ENCODE assay signal across 8 mouse cellular contexts in genomic region chr7:29309749-29310148, GRCm38 (mm10). TPM values are rescaled to one million over a fixed set of nuclear protein-coding genes. Genes with fewer than 3 reads are reported as not detected.
DNase-seq lines count a peak whose midpoint lies in the region; ATAC-seq lines count a peak whose summit lies in the region.

No protein-coding gene starts in this region.

- no peak for DNase-seq in heart, adult 11 months
- DNase-seq in hindbrain, embryonic 14.5 days (ENCODE audit: low spot score): no peak
- no peak for DNase-seq in midbrain, embryonic 14.5 days
- DNase-seq in cerebellum, adult 9-11 months: no peak
- DNase-seq in right cerebral cortex, postnatal 10 days (ENCODE audit: low spot score in 2 of 2): no peak
- no peak for DNase-seq in cerebellum, adult 11 months

- peak overlapping the region; percentile 53 for H3K4me3 ChIP-seq in heart, embryonic 16.5 days (ENCODE audit: low read length)
- H3K4me3 ChIP-seq in brown adipose tissue, adult 24 weeks (ENCODE audit: insufficient read depth, low read depth, low read length): peak overlapping the region; percentile 43
- H3K4me3 ChIP-seq in hindbrain, embryonic 14.5 days (replicated peaks; ENCODE audit: low read length): peak overlapping the region; percentile 65
- peak overlapping the region; percentile 84 for H3K4me3 ChIP-seq in midbrain, embryonic 14.5 days (replicated peaks; ENCODE audit: low read depth, low read length)

- H3K36me3 ChIP-seq in heart, embryonic 16.5 days (ENCODE audit: control insufficient read depth, insufficient read depth): no peaks in the 10 kb centered on the region
- peaks cover 35% of the 10 kb centered on the region for H3K36me3 ChIP-seq in hindbrain, embryonic 14.5 days (replicated peaks; ENCODE audit: control insufficient read depth, insufficient read depth)
- H3K36me3 ChIP-seq in midbrain, embryonic 14.5 days (ENCODE audit: control insufficient read depth, insufficient read depth, low read length): peaks cover 36% of the 10 kb centered on the region

- H3K27ac ChIP-seq in heart, embryonic 16.5 days (ENCODE audit: low read length): no peak overlapping the region
- H3K27ac ChIP-seq in brown adipose tissue, adult 24 weeks (replicated peaks; ENCODE audit: low read depth, low read length): no peak overlapping the region
- H3K27ac ChIP-seq in hindbrain, embryonic 14.5 days: peak overlapping the region; percentile 81
- H3K27ac ChIP-seq in midbrain, embryonic 14.5 days (replicated peaks; ENCODE audit: low read depth, low read length): peak overlapping the region; percentile 76

- no peaks in the 10 kb centered on the region for H3K9me3 ChIP-seq in heart, embryonic 16.5 days (replicated peaks; ENCODE audit: control insufficient read depth, low read length)
- H3K9me3 ChIP-seq in hindbrain, embryonic 14.5 days (ENCODE audit: control insufficient read depth, low read length): no peaks in the 10 kb centered on the region
- H3K9me3 ChIP-seq in midbrain, embryonic 14.5 days (ENCODE audit: control insufficient read depth, low read length): no peaks in the 10 kb centered on the region

- H3K4me1 ChIP-seq in heart, embryonic 16.5 days (ENCODE audit: control insufficient read depth, insufficient read depth, low read length): peaks cover 19% of the 10 kb centered on the region
- peaks cover 6% of the 10 kb centered on the region for H3K4me1 ChIP-seq in brown adipose tissue, adult 24 weeks (ENCODE audit: control insufficient read depth, insufficient read depth, insufficient read length, low read length)
- H3K4me1 ChIP-seq in hindbrain, embryonic 14.5 days (replicated peaks; ENCODE audit: control insufficient read depth, insufficient read depth, low read length): peaks cover 67% of the 10 kb centered on the region
- H3K4me1 ChIP-seq in midbrain, embryonic 14.5 days (ENCODE audit: control insufficient read depth, insufficient read depth, low read length): peaks cover 68% of the 10 kb centered on the region

- H3K27me3 ChIP-seq in heart, embryonic 16.5 days (ENCODE audit: control insufficient read depth, insufficient read depth, low read length): peaks cover 42% of the 10 kb centered on the region
- no peaks in the 10 kb centered on the region for H3K27me3 ChIP-seq in hindbrain, embryonic 14.5 days (ENCODE audit: control insufficient read depth, insufficient read depth, low read length)
- no peaks in the 10 kb centered on the region for H3K27me3 ChIP-seq in midbrain, embryonic 14.5 days (ENCODE audit: control insufficient read depth, insufficient read depth, low read length)

- ATAC-seq in heart, embryonic 16.5 days (replicated peaks; ENCODE audit: extremely low read depth, insufficient read depth, low FRiP score): no peak
- ATAC-seq in hindbrain, embryonic 14.5 days (ENCODE audit: low FRiP score): no peak
- no peak for ATAC-seq in midbrain, embryonic 14.5 days (ENCODE audit: low FRiP score, low TSS enrichment)

- WGBS in heart, embryonic 16.5 days: 6% methylated on average over 5 of the region's 5 CpGs
- WGBS in hindbrain, embryonic 14.5 days: 7% methylated on average over 5 of the region's 5 CpGs
- WGBS in midbrain, embryonic 14.5 days: 14% methylated on average over 5 of the region's 5 CpGs

- H3K9ac ChIP-seq in heart, embryonic 16.5 days (ENCODE audit: low read length): peak overlapping the region; percentile 44
- peak overlapping the region; percentile 82 for H3K9ac ChIP-seq in hindbrain, embryonic 14.5 days
- H3K9ac ChIP-seq in midbrain, embryonic 14.5 days (replicated peaks; ENCODE audit: low read length): peak overlapping the region; percentile 75

- H3K4me2 ChIP-seq in heart, embryonic 16.5 days (ENCODE audit: low read depth, low read length): peak overlapping the region; percentile 80
- H3K4me2 ChIP-seq in hindbrain, embryonic 14.5 days (replicated peaks): peak overlapping the region; percentile 92
- H3K4me2 ChIP-seq in midbrain, embryonic 14.5 days (ENCODE audit: low read length): peak overlapping the region; percentile 82

RNA-seq across cellular contexts. Expression of gene Dpf1, which starts 6.0 kb away (rescaled TPM):
- 2.0 and 3.0 TPM in 2 replicates for polyA plus RNA-seq in heart, embryonic 16.5 days (2015; fragmentation: Nextera tagmentation; extraction: Ambion mirVana)
- not detected in 2 replicates for polyA plus RNA-seq in brown adipose tissue, adult 24 weeks (2012; ENCODE audit: insufficient read depth, insufficient read length, missing spikeins)
- 160 and 161 TPM in 2 replicates for polyA plus RNA-seq in hindbrain, embryonic 14.5 days (2014; fragmentation: Nextera tagmentation; extraction: Ambion mirVana)
- polyA plus RNA-seq in midbrain, embryonic 14.5 days (2014; fragmentation: Nextera tagmentation; extraction: Ambion mirVana): 203 and 214 TPM in 2 replicates

RNA-seq across cellular contexts. Expression of gene Ppp1r14a, which starts 20.6 kb away (rescaled TPM):
- polyA plus RNA-seq in heart, embryonic 16.5 days (2015; fragmentation: Nextera tagmentation; extraction: Ambion mirVana): 14.2 and 25.4 TPM in 2 replicates
- 4.6 and 7.2 TPM in 2 replicates for polyA plus RNA-seq in brown adipose tissue, adult 24 weeks (2012; ENCODE audit: insufficient read depth, insufficient read length, missing spikeins)
- polyA plus RNA-seq in hindbrain, embryonic 14.5 days (2014; fragmentation: Nextera tagmentation; extraction: Ambion mirVana): 2.2 and 3.6 TPM in 2 replicates
- polyA plus RNA-seq in midbrain, embryonic 14.5 days (2014; fragmentation: Nextera tagmentation; extraction: Ambion mirVana): 0.94 and 3.9 TPM in 2 replicates

RNA-seq across cellular contexts. Expression of gene Spint2, which starts 28.0 kb away (rescaled TPM):
- 114 and 116 TPM in 2 replicates for polyA plus RNA-seq in heart, embryonic 16.5 days (2015; fragmentation: Nextera tagmentation; extraction: Ambion mirVana)
- 3.9 and 5.6 TPM in 2 replicates for polyA plus RNA-seq in brown adipose tissue, adult 24 weeks (2012; ENCODE audit: insufficient read depth, insufficient read length, missing spikeins)
- 71.3 and 73.2 TPM in 2 replicates for polyA plus RNA-seq in hindbrain, embryonic 14.5 days (2014; fragmentation: Nextera tagmentation; extraction: Ambion mirVana)
- 52.3 and 66.3 TPM in 2 replicates for polyA plus RNA-seq in midbrain, embryonic 14.5 days (2014; fragmentation: Nextera tagmentation; extraction: Ambion mirVana)

Comparison
In these comparisons a context has a peak if more than half of its experiments do, and no peak if none do; other contexts are left out.
1. H3K27ac ChIP-seq: peak in hindbrain, embryonic 14.5 days (single experiment) and midbrain, embryonic 14.5 days (single experiment); none in heart, embryonic 16.5 days (single experiment) and brown adipose tissue, adult 24 weeks (single experiment).
2. RNA of gene Dpf1, which starts 6.0 kb away (polyA plus RNA-seq): 203 to 214 TPM in midbrain, embryonic 14.5 days and 160 to 161 TPM in hindbrain, embryonic 14.5 days; 2.0 to 3.0 TPM in heart, embryonic 16.5 days and not detected in brown adipose tissue, adult 24 weeks; every median in the first group is over 10 times any median in the second.
3. Peak in every context shown above with its lines, with median percentiles within 50 percentile points of each other: H3K4me2 ChIP-seq, H3K4me3 ChIP-seq and H3K9ac ChIP-seq.